Mouse (Mus musculus): ENCODE data around the gene Twsg1. TPM values are rescaled to one million over a fixed set of nuclear protein-coding genes. Genes with fewer than 3 reads are reported as not detected.

Twsg1 gene
- polyA plus RNA-seq, 1 experiment, result 29.1 TPM

GRCm38 (mm10) chr17:65885697-65886529 is 65.1 kb downstream of the Twsg1 start, which contains the start of gene Ralbp1:
Gene Ralbp1 (minus strand): TSS chr17:65885798.
- peaks cover 4% of the 10 kb centered on the region; the same call in 1 of the 2 replicates for H3K4me1 ChIP-seq (ENCODE audit: control insufficient read depth, insufficient read depth, insufficient read length, low read length)
- H3K27ac ChIP-seq (replicated peaks; ENCODE audit: low read depth, low read length), result peak within 1 kb of the TSS; percentile 89
- H3K4me3 ChIP-seq (ENCODE audit: insufficient read depth, low read depth, low read length), result peak within 1 kb of the TSS; percentile 93

GRCm38 (mm10) chr17:65885398-65885696 is 65.7 kb downstream of the Twsg1 start:
- H3K27ac ChIP-seq (replicated peaks; ENCODE audit: low read depth, low read length), result peak overlapping the region; percentile 89
- peaks cover 4% of the 10 kb centered on the region; the same call in 1 of the 2 replicates for H3K4me1 ChIP-seq (ENCODE audit: control insufficient read depth, insufficient read depth, insufficient read length, low read length)
- H3K4me3 ChIP-seq (ENCODE audit: insufficient read depth, low read depth, low read length), result peak overlapping the region; percentile 93

- Histone ChIP-seq H3K4me3 (ENCODE audit: insufficient read depth, low read depth, low read length) (peak overlapping the region; percentile 93), H3K4me1 (ENCODE audit: control insufficient read depth, insufficient read depth, insufficient read length, low read length) (peaks cover 4% of the 10 kb centered on the region; the same call in 1 of the 2 replicates), H3K27ac (replicated peaks; ENCODE audit: low read depth, low read length) (peak overlapping the region; percentile 89)
Measured at GRCm38 (mm10) chr17:65884691-65885397, 66.2 kb downstream of the Twsg1 start.

GRCm38 (mm10) chr17:65884061-65884669 is 66.9 kb downstream of the Twsg1 start:
- Histone ChIP-seq H3K4me3 (ENCODE audit: insufficient read depth, low read depth, low read length) (peak overlapping the region; percentile 90), H3K27ac (replicated peaks; ENCODE audit: low read depth, low read length) (0 out of 2 replicates have a peak overlapping the region, but pooled peaks have one; percentile 2), H3K4me1 (ENCODE audit: control insufficient read depth, insufficient read depth, insufficient read length, low read length) (peaks cover 4% of the 10 kb centered on the region; the same call in 1 of the 2 replicates)

- Histone ChIP-seq H3K27ac (replicated peaks; ENCODE audit: low read depth, low read length) (no peak overlapping the region), H3K4me3 (ENCODE audit: insufficient read depth, low read depth, low read length) (no peak overlapping the region), H3K4me1 (ENCODE audit: control insufficient read depth, insufficient read depth, insufficient read length, low read length) (no peaks in the 10 kb centered on the region)
Measured at GRCm38 (mm10) chr17:65877026-65877425, 74.0 kb downstream of the Twsg1 start.

GRCm38 (mm10) chr17:65873834-65874233 is 77.2 kb downstream of the Twsg1 start:
- Histone ChIP-seq H3K27ac (replicated peaks; ENCODE audit: low read depth, low read length) (no peak overlapping the region), H3K4me1 (ENCODE audit: control insufficient read depth, insufficient read depth, insufficient read length, low read length) (no peaks in the 10 kb centered on the region), H3K4me3 (ENCODE audit: insufficient read depth, low read depth, low read length) (no peak overlapping the region)

GRCm38 (mm10) chr17:65873156-65873555 is 77.9 kb downstream of the Twsg1 start:
- Histone ChIP-seq H3K27ac (replicated peaks; ENCODE audit: low read depth, low read length) (no peak overlapping the region), H3K4me3 (ENCODE audit: insufficient read depth, low read depth, low read length) (no peak overlapping the region), H3K4me1 (ENCODE audit: control insufficient read depth, insufficient read depth, insufficient read length, low read length) (no peaks in the 10 kb centered on the region)

GRCm38 (mm10) chr17:65872652-65873051 is 78.4 kb downstream of the Twsg1 start:
- H3K4me3 ChIP-seq (ENCODE audit: insufficient read depth, low read depth, low read length), result no peak overlapping the region
- H3K4me1 ChIP-seq (ENCODE audit: control insufficient read depth, insufficient read depth, insufficient read length, low read length), result no peaks in the 10 kb centered on the region
- no peak overlapping the region for H3K27ac ChIP-seq (replicated peaks; ENCODE audit: low read depth, low read length)

- Histone ChIP-seq H3K4me1 (ENCODE audit: control insufficient read depth, insufficient read depth, insufficient read length, low read length) (no peaks in the 10 kb centered on the region), H3K4me3 (ENCODE audit: insufficient read depth, low read depth, low read length) (no peak overlapping the region), H3K27ac (replicated peaks; ENCODE audit: low read depth, low read length) (no peak overlapping the region)
Measured at GRCm38 (mm10) chr17:65872051-65872450, 79.0 kb downstream of the Twsg1 start.

Other genes starting within 250 kb of the Twsg1 start
- 3.9 and 5.4 TPM in 2 replicates for gene Rab31, start 178.5 kb downstream of the Twsg1 start, polyA plus RNA-seq (2012; ENCODE audit: insufficient read depth, insufficient read length, missing spikeins)
- gene Ppp4r1, start 168.7 kb downstream of the Twsg1 start, polyA plus RNA-seq (2012; ENCODE audit: insufficient read depth, insufficient read length, missing spikeins), result 13.9 and 14.4 TPM in 2 replicates
- 21.4 and 21.8 TPM in 2 replicates for gene Ralbp1, start 65.4 kb downstream of the Twsg1 start, polyA plus RNA-seq (2012; ENCODE audit: insufficient read depth, insufficient read length, missing spikeins)
- 10.0 and 10.5 TPM in 2 replicates for gene Ankrd12, start 125.9 kb upstream of the Twsg1 start, polyA plus RNA-seq (2012; ENCODE audit: insufficient read depth, insufficient read length, missing spikeins)
- 2,020 and 2,029 TPM in 2 replicates for gene Ndufv2, start 150.3 kb upstream of the Twsg1 start, polyA plus RNA-seq (2012; ENCODE audit: insufficient read depth, insufficient read length, missing spikeins)
- gene Washc1, start 160.3 kb upstream of the Twsg1 start, polyA plus RNA-seq (2012; ENCODE audit: insufficient read depth, insufficient read length, missing spikeins), result 12.1 and 15.1 TPM in 2 replicates
- 0.71 TPM in 1 of 2 replicates, not detected in the other for gene Ddx11, start 172.3 kb upstream of the Twsg1 start, polyA plus RNA-seq (2012; ENCODE audit: insufficient read depth, insufficient read length, missing spikeins)